Mouse (Mus musculus) C2C12 (cell line): ENCODE data around the gene Spsb2. TPM values are rescaled to one million over a fixed set of nuclear protein-coding genes. Genes with fewer than 3 reads are reported as not detected.

Experiments
- H3K27me3 ChIP-seq: one replicate; pipeline ENCODE4 v1.6.1; 2011; ENCODE audit not compliant: control insufficient read depth, insufficient read depth, insufficient read length
- H3K36me3 ChIP-seq: one replicate; pipeline ENCODE4 v1.6.1; 2011; ENCODE audit not compliant: control insufficient read depth, insufficient read depth
- H3K4me3 ChIP-seq: one replicate; pipeline ENCODE4 v1.5.1; 2011; ENCODE audit warnings: mild to moderate bottlenecking, control low read depth; ENCODE audit not compliant: poor library complexity, insufficient read depth, severe bottlenecking
- H3K79me2 ChIP-seq: one replicate; pipeline ENCODE4 v1.6.1; 2011; ENCODE audit not compliant: control insufficient read depth, insufficient read depth
- H3K79me3 ChIP-seq: one replicate; pipeline ENCODE4 v1.6.1; 2011; ENCODE audit warnings: low read depth, control low read depth
- H3ac ChIP-seq: one replicate; pipeline ENCODE3; 2011; ENCODE audit warnings: low read depth; ENCODE audit not compliant: control insufficient read depth, insufficient read length
- CEBPB ChIP-seq: IDR thresholded peaks from one replicate; pipeline ENCODE4 v1.6.1; 2011; ENCODE audit warnings: low read depth, mild to moderate bottlenecking, control low read depth, moderate library complexity
- CTCF ChIP-seq: IDR thresholded peaks from one replicate; pipeline ENCODE4 v1.5.1; 2011; ENCODE audit not compliant: control insufficient read depth, insufficient read depth, insufficient read length
- FOSL1 ChIP-seq: IDR thresholded peaks from one replicate; pipeline ENCODE4 v1.8.0; 2011; ENCODE audit warnings: mild to moderate bottlenecking, low read length; ENCODE audit not compliant: poor library complexity, insufficient read depth, severe bottlenecking
- MAX ChIP-seq: IDR thresholded peaks from one replicate; pipeline ENCODE4 v1.6.1; 2011; ENCODE audit warnings: mild to moderate bottlenecking, control low read depth
- MYOD1 ChIP-seq: IDR thresholded peaks from one replicate; pipeline ENCODE4 v1.6.1; 2011; ENCODE audit warnings: low read depth; ENCODE audit not compliant: control insufficient read depth, insufficient read length
- MYOG ChIP-seq: IDR thresholded peaks from one replicate; pipeline ENCODE4 v1.6.1; 2011; ENCODE audit not compliant: control insufficient read depth, insufficient read length; ENCODE audit errors: extremely low read depth
- USF1 ChIP-seq: IDR thresholded peaks from one replicate; pipeline ENCODE4 v1.6.1; 2011; ENCODE audit warnings: low read depth, mild to moderate bottlenecking, control low read depth, moderate library complexity
- polyA plus RNA-seq: library from polyadenylated mRNA; unstranded; fragments of >200 nt; fragmentation: generic; extraction: Trizol; gene quantifications from one replicate; pipeline ENCODE4 v1.2.1, GENCODE M21; 2012; ENCODE audit warnings: missing spikeins

Spsb2 gene
- polyA plus RNA-seq, 1 experiment, result 24.8 TPM

DNA sequence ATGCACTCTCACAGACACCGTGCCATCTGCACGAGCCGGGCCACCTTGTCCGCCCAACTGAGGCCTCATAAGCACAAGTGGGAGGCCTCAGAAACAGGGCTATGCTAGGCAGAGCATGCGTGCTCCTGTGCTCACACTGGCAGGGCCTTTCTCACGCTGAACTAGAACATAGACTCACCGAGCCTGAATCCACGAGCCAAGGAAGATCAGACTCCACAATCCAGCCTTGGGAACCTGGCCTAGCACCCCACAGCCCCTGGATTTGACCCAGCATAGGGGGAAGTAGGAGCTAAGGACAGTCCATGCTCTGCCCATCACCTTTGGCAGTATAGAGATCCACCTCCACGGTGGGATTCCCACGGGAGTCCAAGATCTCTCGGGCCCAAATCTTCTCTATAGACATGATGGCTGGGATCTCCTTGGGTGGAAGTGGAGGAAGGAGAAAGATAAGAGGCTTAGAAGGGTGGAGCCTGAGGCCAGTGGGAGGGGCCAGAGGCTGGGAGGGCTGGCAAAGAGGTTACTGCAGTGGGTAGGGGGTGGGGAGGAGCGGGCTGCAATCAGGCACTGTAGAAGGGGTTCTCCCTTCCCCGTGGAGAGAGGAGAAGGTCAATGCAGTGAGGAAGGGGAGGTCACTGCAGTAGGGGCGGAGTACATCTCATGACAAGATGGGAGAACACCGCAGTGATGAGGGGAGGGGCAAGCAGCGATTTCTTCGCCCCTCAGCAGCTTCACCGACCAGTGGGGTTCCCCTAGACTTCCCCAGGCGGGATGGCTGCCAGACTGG is 40.3 kb upstream of the Spsb2 start:
- TF ChIP-seq FOSL1 (no peak), MYOG (no peak), CEBPB (no peak), MAX (no peak), USF1 (no peak), MYOD1 (no peak), CTCF (no peak)
- Histone ChIP-seq H3K27me3 (no peaks in the 10 kb centered on the region), H3K79me3 (no peaks in the 10 kb centered on the region), H3K36me3 (no peaks in the 10 kb centered on the region), H3K79me2 (no peaks in the 10 kb centered on the region), H3K4me3 (no peak overlapping the region), H3ac (no peak overlapping the region)

DNA sequence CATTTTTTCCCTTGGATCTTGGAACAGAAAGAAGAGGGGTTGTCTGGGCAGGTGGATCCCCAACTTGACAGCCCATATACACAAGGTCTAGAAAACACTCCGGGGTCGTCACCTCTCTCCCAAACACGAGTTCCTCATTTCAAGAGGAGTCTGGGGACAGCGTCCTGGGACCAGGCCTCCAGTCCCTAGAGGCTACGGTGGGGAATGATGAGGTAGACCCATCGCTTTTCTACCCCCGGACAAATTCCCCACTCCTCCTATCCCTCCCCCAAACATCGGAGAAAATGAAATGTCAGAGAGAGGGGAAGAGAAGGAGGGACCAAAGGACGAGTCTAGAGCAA is 39.8 kb upstream of the Spsb2 start:
- no peaks in the 10 kb centered on the region for H3K27me3 ChIP-seq
- TF ChIP-seq MYOD1 (no peak), CEBPB (no peak), USF1 (no peak), MAX (no peak), CTCF (no peak), FOSL1 (no peak), MYOG (no peak)
- peak overlapping the region; percentile 29 for H3K4me3 ChIP-seq
- no peak overlapping the region for H3ac ChIP-seq
- no peaks in the 10 kb centered on the region for H3K79me2 ChIP-seq
- no peaks in the 10 kb centered on the region for H3K79me3 ChIP-seq
- no peaks in the 10 kb centered on the region for H3K36me3 ChIP-seq

DNA sequence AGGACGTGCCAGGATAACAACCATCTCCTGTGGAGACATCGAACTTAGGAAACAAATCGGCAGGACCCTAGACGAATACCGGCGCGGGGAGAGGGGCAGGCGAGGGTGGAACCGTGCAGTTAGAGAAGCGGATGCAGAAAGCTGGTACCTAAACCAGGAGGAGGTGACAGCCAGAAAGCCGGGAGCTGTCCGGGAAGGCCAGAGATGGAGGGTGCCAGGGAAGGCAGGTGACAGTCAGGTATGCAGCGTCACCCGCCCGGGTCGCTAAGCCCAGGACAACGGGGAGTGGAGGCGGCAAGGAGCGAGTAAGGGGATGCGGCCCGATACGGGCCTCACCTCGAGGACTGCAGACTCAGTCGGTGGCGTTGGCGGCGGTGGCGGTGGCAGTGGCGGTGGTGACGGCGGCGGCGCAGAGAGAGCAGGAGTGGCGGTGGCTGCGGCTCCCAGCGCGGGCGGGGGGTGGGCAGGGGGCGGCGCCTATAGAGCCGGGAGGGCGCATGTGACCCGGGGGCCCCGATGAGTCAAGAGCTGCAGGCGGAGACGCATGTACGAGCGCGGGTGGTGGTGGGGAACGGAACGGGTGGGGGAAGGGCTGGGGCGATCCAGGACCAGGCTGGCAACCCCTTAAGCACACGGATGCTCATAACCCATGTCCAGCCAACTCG is 39.2 kb upstream of the Spsb2 start, which contains the start of gene Eno2:
Gene Eno2 (minus strand): TSS at position 573 of the 665 bp plus-strand sequence.
- Histone ChIP-seq H3K4me3 (peak within 1 kb of the TSS; percentile 29), H3ac (peak within 1 kb of the TSS; percentile 66), H3K79me2 (no peaks in the 10 kb centered on the region), H3K79me3 (no peaks in the 10 kb centered on the region), H3K36me3 (no peaks in the 10 kb centered on the region), H3K27me3 (no peaks in the 10 kb centered on the region)
- TF ChIP-seq FOSL1, result no peak
- no peak for TF ChIP-seq MYOD1
- no peak for TF ChIP-seq CTCF
- TF ChIP-seq CEBPB, result no peak
- TF ChIP-seq MAX, result no peak
- no peak for TF ChIP-seq USF1
- TF ChIP-seq MYOG, result no peak

DNA sequence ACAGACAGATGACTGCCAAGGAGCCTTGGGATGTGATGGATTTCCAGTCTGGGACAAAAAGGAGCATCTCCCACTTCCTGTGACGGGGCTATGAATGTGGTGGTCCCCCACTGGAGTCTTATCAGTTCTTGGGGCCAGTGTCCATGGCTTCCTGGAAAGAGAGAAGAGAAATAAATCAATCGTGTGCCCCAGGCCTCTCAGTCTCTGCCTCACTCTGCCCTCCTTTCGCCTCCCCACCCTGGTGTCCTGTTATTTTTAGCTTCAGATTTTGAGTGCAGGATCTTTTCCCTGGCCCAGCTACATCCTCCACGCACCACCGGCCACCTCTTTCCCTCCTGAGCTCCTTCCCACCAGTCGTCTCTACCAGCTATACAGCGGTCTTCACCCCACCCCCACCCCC is 38.4 kb upstream of the Spsb2 start:
- no peaks in the 10 kb centered on the region for H3K27me3 ChIP-seq
- H3K79me3 ChIP-seq, result no peaks in the 10 kb centered on the region
- no peaks in the 10 kb centered on the region for H3K79me2 ChIP-seq
- H3K4me3 ChIP-seq, result no peak overlapping the region
- TF ChIP-seq MAX, result no peak
- no peak for TF ChIP-seq MYOD1
- no peak for TF ChIP-seq CEBPB
- no peak for TF ChIP-seq MYOG
- TF ChIP-seq USF1, result no peak
- no peak for TF ChIP-seq CTCF
- TF ChIP-seq FOSL1, result no peak
- H3ac ChIP-seq, result no peak overlapping the region
- no peaks in the 10 kb centered on the region for H3K36me3 ChIP-seq

DNA sequence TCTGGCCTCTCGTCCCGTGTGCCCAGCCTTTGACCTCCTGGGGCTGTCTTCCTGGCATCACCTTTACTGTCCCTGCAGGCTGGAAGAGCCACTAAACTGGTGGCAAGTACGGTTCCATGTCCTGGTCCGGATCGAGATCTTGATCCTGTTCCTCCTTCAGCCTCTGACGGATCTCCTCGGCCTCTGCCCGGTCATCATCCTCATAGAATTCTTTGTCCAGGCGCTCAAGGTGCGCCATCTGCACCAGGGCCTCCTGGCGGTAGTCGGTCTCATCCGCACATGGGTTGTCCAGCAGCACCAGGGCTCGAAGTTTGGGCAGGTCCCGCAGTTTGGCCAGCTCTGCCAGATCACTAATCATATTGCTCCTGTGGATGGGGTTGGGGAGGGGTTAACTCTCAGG is 38.0 kb upstream of the Spsb2 start:
- H3K27me3 ChIP-seq, result no peaks in the 10 kb centered on the region
- no peak overlapping the region for H3ac ChIP-seq
- no peak overlapping the region for H3K4me3 ChIP-seq
- no peaks in the 10 kb centered on the region for H3K79me2 ChIP-seq
- no peaks in the 10 kb centered on the region for H3K79me3 ChIP-seq
- H3K36me3 ChIP-seq, result no peaks in the 10 kb centered on the region
- TF ChIP-seq MYOG (no peak), MYOD1 (no peak), USF1 (no peak), CEBPB (no peak), MAX (no peak), FOSL1 (no peak), CTCF (no peak)
